Mouse (Mus musculus) small intestine, adult 2 months (tissue): ENCODE data around the gene Ccdc157.

ENCODE experiments used
- CTCF ChIP-seq: fragments of 200-500 bp; IDR thresholded peaks from 2 replicates; pipeline ENCODE4 v1.5.1; 2012; ENCODE audit warnings: low read depth, mild to moderate bottlenecking, control low read depth, inconsistent platforms, low read length, moderate library complexity, mixed read lengths; ENCODE audit not compliant: insufficient replicate concordance, insufficient read length; ENCODE audit errors: extremely low read depth
- POLR2A ChIP-seq: fragments of 200-500 bp; IDR thresholded peaks from 2 replicates; pipeline ENCODE4 v1.6.1; 2012; ENCODE audit warnings: low read depth, mild to moderate bottlenecking, control low read depth, inconsistent platforms, low read length, moderate library complexity

- TF ChIP-seq CTCF: no peak
- peak; percentile 73 for TF ChIP-seq POLR2A
Observed at GRCm38 (mm10) chr11:4186486-4187317, 26.6 kb upstream of the Ccdc157 start, which contains the start of gene Tbc1d10a.
